Mouse (Mus musculus): ENCODE results near the gene Osbpl3. TPM values are rescaled to one million over a fixed set of nuclear protein-coding genes. Genes with fewer than 3 reads are reported as not detected.

Osbpl3 gene
- polyA plus RNA-seq, 1 experiment from 2014 or later: 8.7 TPM

DNA sequence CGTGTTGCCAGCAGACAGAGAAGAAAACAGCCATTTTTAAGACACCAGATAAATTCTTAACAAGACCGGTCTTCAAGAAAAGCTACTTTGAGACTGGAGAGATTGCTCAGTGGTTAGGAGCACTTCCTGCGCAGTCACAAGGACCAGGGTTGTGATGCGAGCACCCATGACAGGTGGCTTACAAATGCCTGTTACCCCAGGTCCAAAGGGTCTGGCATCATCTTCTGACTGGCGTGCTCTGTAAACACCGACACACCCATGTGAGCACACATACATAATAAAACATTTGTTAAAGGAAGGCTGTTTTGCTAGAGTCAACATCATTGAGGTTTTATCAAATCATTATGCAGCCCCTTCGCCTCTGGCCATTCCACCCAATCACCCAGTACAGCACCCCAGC lies 176.4 kb downstream of the Osbpl3 start:
- H3K4me2 ChIP-seq (ENCODE audit: low read depth, low read length, severe bottlenecking): no peak overlapping the region
- ATAC-seq (replicated peaks; ENCODE audit: low FRiP score) (no peak), DNase-seq (ENCODE audit: low spot score) (no peak)
- H3K4me1 ChIP-seq (replicated peaks; ENCODE audit: control insufficient read depth, insufficient read depth, low read length): no peaks in the 10 kb centered on the region
- H3K27me3 ChIP-seq (ENCODE audit: control insufficient read depth, insufficient read depth, low read length): no peaks in the 10 kb centered on the region
- no peaks in the 10 kb centered on the region for H3K36me3 ChIP-seq (ENCODE audit: control insufficient read depth, insufficient read depth, low read length)
- WGBS: 90% methylated on average over 7 of the region's 7 CpGs
- H3K9me3 ChIP-seq (ENCODE audit: control insufficient read depth, low read length): no peaks in the 10 kb centered on the region
- no peak overlapping the region for H3K4me3 ChIP-seq (ENCODE audit: low read depth, low read length)
- no peak overlapping the region for H3K27ac ChIP-seq (ENCODE audit: low read depth, low read length)
- no peak overlapping the region for H3K9ac ChIP-seq (ENCODE audit: low read length)

DNA sequence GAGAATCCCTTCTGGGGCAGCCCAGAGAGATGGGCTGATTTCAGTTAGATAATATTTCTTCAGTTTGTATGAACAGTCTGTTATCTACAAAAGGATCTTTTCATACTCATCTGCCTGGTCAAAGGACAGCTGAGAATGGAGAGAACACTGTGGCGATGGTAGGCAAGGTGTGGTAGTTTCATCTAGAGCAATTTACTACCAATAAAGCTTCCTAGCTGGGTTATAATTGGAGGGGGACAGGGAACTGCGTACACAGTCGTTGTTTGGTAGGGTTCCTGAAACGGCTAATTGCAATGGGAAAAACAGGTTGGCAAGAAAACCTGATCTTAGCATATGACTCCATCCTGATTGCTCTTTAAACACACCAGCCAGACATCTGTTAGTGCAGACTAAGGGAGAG lies 182.1 kb downstream of the Osbpl3 start:
- Histone ChIP-seq H3K9ac (ENCODE audit: low read length) (no peak overlapping the region), H3K4me3 (ENCODE audit: low read depth, low read length) (no peak overlapping the region), H3K36me3 (ENCODE audit: control insufficient read depth, insufficient read depth, low read length) (no peaks in the 10 kb centered on the region), H3K27ac (ENCODE audit: low read depth, low read length) (no peak overlapping the region), H3K4me2 (ENCODE audit: low read depth, low read length, severe bottlenecking) (no peak overlapping the region), H3K4me1 (replicated peaks; ENCODE audit: control insufficient read depth, insufficient read depth, low read length) (no peaks in the 10 kb centered on the region), H3K27me3 (ENCODE audit: control insufficient read depth, insufficient read depth, low read length) (no peaks in the 10 kb centered on the region), H3K9me3 (ENCODE audit: control insufficient read depth, low read length) (no peaks in the 10 kb centered on the region)
- WGBS: 86% methylated on average over 4 of the region's 4 CpGs
- no peak for ATAC-seq (replicated peaks; ENCODE audit: low FRiP score)
- DNase-seq (ENCODE audit: low spot score): no peak

DNA sequence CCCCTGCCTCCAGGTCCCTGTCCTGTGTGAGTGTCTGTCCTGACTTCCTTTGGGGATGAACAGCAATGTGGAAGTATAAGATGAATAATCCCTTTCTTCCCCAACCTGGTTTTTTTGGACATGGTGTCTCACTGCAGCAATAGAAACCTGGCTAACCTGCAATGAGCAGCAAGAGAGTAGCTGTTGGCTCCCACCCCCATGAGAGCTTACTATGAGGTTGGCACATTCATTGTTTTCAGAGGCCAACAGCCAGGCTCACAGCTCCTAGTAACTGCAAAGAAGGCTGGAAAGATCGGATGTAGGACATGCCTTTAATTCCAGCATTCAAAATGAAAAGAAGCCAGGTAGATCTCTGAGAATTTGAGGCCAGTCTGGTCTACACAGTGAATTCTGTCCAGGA lies 182.6 kb downstream of the Osbpl3 start:
- Histone ChIP-seq H3K4me1 (replicated peaks; ENCODE audit: control insufficient read depth, insufficient read depth, low read length) (no peaks in the 10 kb centered on the region), H3K9ac (ENCODE audit: low read length) (no peak overlapping the region), H3K4me3 (ENCODE audit: low read depth, low read length) (no peak overlapping the region), H3K4me2 (ENCODE audit: low read depth, low read length, severe bottlenecking) (no peak overlapping the region), H3K27me3 (ENCODE audit: control insufficient read depth, insufficient read depth, low read length) (no peaks in the 10 kb centered on the region), H3K36me3 (ENCODE audit: control insufficient read depth, insufficient read depth, low read length) (no peaks in the 10 kb centered on the region), H3K9me3 (ENCODE audit: control insufficient read depth, low read length) (no peaks in the 10 kb centered on the region), H3K27ac (ENCODE audit: low read depth, low read length) (no peak overlapping the region; the same call in 1 of the 2 replicates)
- no peak for DNase-seq (ENCODE audit: low spot score)
- 79% methylated on average over 1 of the region's 1 CpGs for WGBS
- no peak for ATAC-seq (replicated peaks; ENCODE audit: low FRiP score)

DNA sequence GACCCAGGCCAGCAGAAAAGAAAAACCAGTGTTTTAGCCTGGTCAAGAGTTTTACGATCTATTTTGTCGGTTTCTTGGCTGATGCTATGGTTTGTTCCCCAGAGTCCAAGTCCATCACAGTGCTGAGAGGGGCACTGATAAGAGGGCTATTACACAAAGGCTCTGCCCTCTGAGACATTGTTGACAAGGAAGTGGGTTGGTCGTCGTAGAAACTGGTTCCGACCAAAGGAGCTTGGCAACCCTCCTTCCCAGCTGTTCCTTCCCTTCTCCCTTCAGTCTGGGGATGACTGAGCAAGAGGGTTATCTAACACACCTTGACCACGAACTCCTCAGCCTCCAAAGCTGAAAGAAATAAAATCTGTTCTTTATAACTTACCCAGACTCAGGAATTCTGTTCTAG lies 192.3 kb downstream of the Osbpl3 start, which contains the start of gene Gsdme:
Gsdme (minus strand) TSS at position 193 of the 400 bp plus-strand sequence.
- H3K4me3 ChIP-seq (ENCODE audit: low read depth, low read length): no peak within 1 kb of the TSS
- H3K9ac ChIP-seq (ENCODE audit: low read length): no peak within 1 kb of the TSS
- 95% methylated on average over 6 of the region's 6 CpGs for WGBS
- no peak within 1 kb of the TSS for H3K4me2 ChIP-seq (ENCODE audit: low read depth, low read length, severe bottlenecking)
- H3K9me3 ChIP-seq (ENCODE audit: control insufficient read depth, low read length): no peaks in the 10 kb centered on the region
- H3K27me3 ChIP-seq (ENCODE audit: control insufficient read depth, insufficient read depth, low read length): no peaks in the 10 kb centered on the region
- peaks cover 4% of the 10 kb centered on the region; the same call in 1 of the 2 replicates for H3K4me1 ChIP-seq (replicated peaks; ENCODE audit: control insufficient read depth, insufficient read depth, low read length)
- ATAC-seq (replicated peaks; ENCODE audit: low FRiP score) (no peak), DNase-seq (ENCODE audit: low spot score) (no peak)
- H3K36me3 ChIP-seq (ENCODE audit: control insufficient read depth, insufficient read depth, low read length): no peaks in the 10 kb centered on the region
- no peak within 1 kb of the TSS for H3K27ac ChIP-seq (ENCODE audit: low read depth, low read length)

DNA sequence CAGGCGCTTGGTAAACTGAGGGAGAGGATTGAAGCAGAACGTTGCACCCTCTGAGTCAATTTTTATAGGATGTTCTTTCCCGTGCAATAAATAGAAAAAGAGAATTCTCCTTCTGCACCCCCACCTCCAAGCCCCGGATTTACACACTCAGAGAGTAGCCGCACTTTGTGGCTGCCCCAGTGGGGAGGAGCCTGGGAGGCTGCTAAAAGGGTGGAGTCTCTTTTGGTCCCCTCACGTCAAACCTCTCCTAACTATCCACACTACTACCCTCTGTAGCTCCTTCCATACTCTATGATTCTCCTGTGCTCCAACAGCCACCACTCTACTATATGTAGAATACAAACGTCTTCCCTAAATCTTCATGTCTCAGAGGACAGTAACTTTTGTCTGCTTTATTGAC lies 193.7 kb downstream of the Osbpl3 start:
- DNase-seq (ENCODE audit: low spot score): no peak
- Histone ChIP-seq H3K27ac (ENCODE audit: low read depth, low read length) (no peak overlapping the region), H3K9me3 (ENCODE audit: control insufficient read depth, low read length) (no peaks in the 10 kb centered on the region), H3K9ac (ENCODE audit: low read length) (peak overlapping the region; percentile 71), H3K4me1 (replicated peaks; ENCODE audit: control insufficient read depth, insufficient read depth, low read length) (peaks cover 4% of the 10 kb centered on the region; the same call in 1 of the 2 replicates), H3K36me3 (ENCODE audit: control insufficient read depth, insufficient read depth, low read length) (no peaks in the 10 kb centered on the region), H3K27me3 (ENCODE audit: control insufficient read depth, insufficient read depth, low read length) (no peaks in the 10 kb centered on the region), H3K4me2 (ENCODE audit: low read depth, low read length, severe bottlenecking) (peak overlapping the region; percentile 71), H3K4me3 (ENCODE audit: low read depth, low read length) (peak overlapping the region; percentile 46; the same call in 1 of the 2 replicates)
- 20% methylated on average over 7 of the region's 7 CpGs for WGBS
- ATAC-seq (replicated peaks; ENCODE audit: low FRiP score): 0 out of 2 replicates have a peak, but pooled peaks have one; percentile 27

DNA sequence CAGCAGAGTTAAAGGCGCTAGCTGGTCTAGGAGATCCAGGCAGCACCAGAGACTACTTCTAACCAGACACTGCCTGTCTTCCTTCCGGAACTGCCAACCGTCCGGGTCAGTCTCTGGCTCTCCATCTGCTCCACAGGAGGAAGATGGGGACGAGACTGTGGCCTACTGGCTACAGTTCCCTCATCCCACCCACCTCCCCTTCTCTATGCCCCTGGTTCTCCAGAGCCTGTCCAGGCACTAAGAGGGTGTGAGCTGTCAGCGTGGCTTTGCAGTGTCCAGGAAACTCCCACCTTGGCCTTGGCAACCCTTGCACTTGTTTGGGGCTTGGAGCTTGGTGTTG lies 194.1 kb downstream of the Osbpl3 start:
- ATAC-seq (replicated peaks; ENCODE audit: low FRiP score) (peak; percentile 70; the same call in 1 of the 2 replicates), DNase-seq (ENCODE audit: low spot score) (no peak)
- H3K36me3 ChIP-seq (ENCODE audit: control insufficient read depth, insufficient read depth, low read length): no peaks in the 10 kb centered on the region
- peak overlapping the region; percentile 71 for H3K9ac ChIP-seq (ENCODE audit: low read length)
- H3K4me1 ChIP-seq (replicated peaks; ENCODE audit: control insufficient read depth, insufficient read depth, low read length): peaks cover 4% of the 10 kb centered on the region; the same call in 1 of the 2 replicates
- peak overlapping the region; percentile 46 for H3K4me3 ChIP-seq (ENCODE audit: low read depth, low read length)
- no peaks in the 10 kb centered on the region for H3K27me3 ChIP-seq (ENCODE audit: control insufficient read depth, insufficient read depth, low read length)
- WGBS: 0% methylated on average over 6 of the region's 6 CpGs
- no peak overlapping the region for H3K27ac ChIP-seq (ENCODE audit: low read depth, low read length)
- H3K4me2 ChIP-seq (ENCODE audit: low read depth, low read length, severe bottlenecking): peak overlapping the region; percentile 71
- H3K9me3 ChIP-seq (ENCODE audit: control insufficient read depth, low read length): no peaks in the 10 kb centered on the region

DNA sequence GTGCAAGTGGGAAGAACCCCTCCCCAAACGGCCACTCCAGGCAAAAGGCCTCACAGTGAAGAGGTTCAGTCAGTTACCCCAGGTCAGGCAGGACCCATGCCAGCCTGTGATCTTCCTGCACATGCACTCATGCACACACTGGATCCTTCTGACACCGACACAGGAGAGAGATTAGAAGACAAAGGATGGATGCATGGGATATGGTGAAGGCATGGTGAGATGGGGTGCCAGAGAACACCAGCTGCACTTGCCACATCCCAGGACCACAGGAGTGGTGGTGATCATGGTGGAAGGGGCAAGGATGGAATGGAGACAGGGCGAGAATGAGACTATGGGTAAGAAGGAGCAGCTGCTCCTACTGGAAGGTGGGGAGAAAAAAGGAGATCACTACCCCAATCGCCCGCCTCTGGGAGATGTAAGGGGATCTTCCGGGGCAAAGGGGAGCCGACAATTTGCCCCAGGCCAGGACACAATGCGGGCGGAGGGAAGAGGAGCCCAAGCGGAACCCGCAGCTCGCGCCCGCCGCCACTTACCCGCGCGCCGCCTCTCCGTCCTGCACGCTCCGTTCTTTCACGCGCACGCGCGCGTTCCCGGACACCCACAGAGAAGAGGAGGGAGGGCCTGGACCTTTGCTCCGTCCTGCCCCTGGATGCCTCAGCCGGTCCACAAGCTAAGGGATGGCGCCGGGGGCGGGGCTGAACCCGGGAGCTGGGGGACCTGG lies 194.6 kb downstream of the Osbpl3 start:
- H3K27me3 ChIP-seq (ENCODE audit: control insufficient read depth, insufficient read depth, low read length): no peaks in the 10 kb centered on the region
- peak; percentile 91 for ATAC-seq (replicated peaks; ENCODE audit: low FRiP score)
- peak; percentile 91 for DNase-seq (ENCODE audit: low spot score)
- H3K4me3 ChIP-seq (ENCODE audit: low read depth, low read length): peak overlapping the region; percentile 46
- H3K4me2 ChIP-seq (ENCODE audit: low read depth, low read length, severe bottlenecking): peak overlapping the region; percentile 71
- peak overlapping the region; percentile 71 for H3K9ac ChIP-seq (ENCODE audit: low read length)
- no peaks in the 10 kb centered on the region for H3K9me3 ChIP-seq (ENCODE audit: control insufficient read depth, low read length)
- peaks cover 4% of the 10 kb centered on the region; the same call in 1 of the 2 replicates for H3K4me1 ChIP-seq (replicated peaks; ENCODE audit: control insufficient read depth, insufficient read depth, low read length)
- no peaks in the 10 kb centered on the region for H3K36me3 ChIP-seq (ENCODE audit: control insufficient read depth, insufficient read depth, low read length)
- WGBS: 1% methylated on average over 35 of the region's 35 CpGs
- no peak overlapping the region for H3K27ac ChIP-seq (ENCODE audit: low read depth, low read length)

DNA sequence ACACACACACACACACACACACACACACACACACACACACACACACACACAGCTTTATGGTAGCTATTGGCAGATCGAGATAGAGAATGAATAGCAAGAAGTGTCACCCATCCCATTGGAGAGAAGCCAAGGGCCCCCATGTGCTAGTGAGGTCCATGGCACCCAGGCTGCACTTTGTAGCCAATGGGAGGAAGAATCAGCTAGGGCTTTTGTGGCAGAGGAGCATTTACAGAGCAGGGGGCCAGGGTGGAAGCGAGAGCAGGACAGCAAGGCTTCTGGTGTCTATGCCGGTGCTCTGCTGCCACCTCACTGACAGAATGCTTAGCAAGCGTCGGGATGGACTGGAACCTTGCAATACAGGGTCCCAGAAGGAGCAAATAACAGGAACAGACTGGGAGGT lies 200.6 kb downstream of the Osbpl3 start:
- DNase-seq (ENCODE audit: low spot score) (no peak), ATAC-seq (replicated peaks; ENCODE audit: low FRiP score) (no peak)
- H3K27ac ChIP-seq (ENCODE audit: low read depth, low read length): no peak overlapping the region
- H3K4me3 ChIP-seq (ENCODE audit: low read depth, low read length): no peak overlapping the region
- WGBS: 84% methylated on average over 5 of the region's 5 CpGs
- no peak overlapping the region for H3K4me2 ChIP-seq (ENCODE audit: low read depth, low read length, severe bottlenecking)
- no peak overlapping the region for H3K9ac ChIP-seq (ENCODE audit: low read length)
- H3K36me3 ChIP-seq (ENCODE audit: control insufficient read depth, insufficient read depth, low read length): no peaks in the 10 kb centered on the region
- H3K9me3 ChIP-seq (ENCODE audit: control insufficient read depth, low read length): no peaks in the 10 kb centered on the region
- no peaks in the 10 kb centered on the region for H3K27me3 ChIP-seq (ENCODE audit: control insufficient read depth, insufficient read depth, low read length)
- H3K4me1 ChIP-seq (replicated peaks; ENCODE audit: control insufficient read depth, insufficient read depth, low read length): no peaks in the 10 kb centered on the region

DNA sequence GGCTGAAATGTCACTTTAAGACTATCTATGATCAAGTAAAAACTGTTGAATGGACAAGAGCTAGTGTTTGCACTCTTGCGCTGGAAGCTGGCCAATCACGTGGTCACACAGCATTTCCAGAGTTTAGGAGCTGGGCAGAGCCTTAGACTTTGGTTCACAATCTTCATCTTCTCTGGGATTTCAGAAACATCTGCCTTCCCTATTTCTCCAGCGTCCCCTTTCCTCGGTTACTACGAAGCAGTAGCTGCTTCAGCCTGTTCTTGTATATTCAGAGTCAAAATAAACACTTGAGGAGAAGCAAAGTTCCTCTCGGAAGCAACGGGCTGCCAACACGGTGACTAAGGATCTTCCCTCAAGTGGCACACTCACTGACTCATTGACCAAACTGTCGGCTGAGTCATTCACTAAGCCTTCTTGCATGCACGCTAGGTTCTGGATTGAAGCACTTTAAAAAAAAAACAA lies 201.2 kb downstream of the Osbpl3 start:
- H3K9ac ChIP-seq (ENCODE audit: low read length): no peak overlapping the region
- no peak overlapping the region for H3K4me3 ChIP-seq (ENCODE audit: low read depth, low read length)
- no peaks in the 10 kb centered on the region for H3K9me3 ChIP-seq (ENCODE audit: control insufficient read depth, low read length)
- no peak for ATAC-seq (replicated peaks; ENCODE audit: low FRiP score)
- no peak for DNase-seq (ENCODE audit: low spot score)
- H3K4me2 ChIP-seq (ENCODE audit: low read depth, low read length, severe bottlenecking): no peak overlapping the region
- H3K36me3 ChIP-seq (ENCODE audit: control insufficient read depth, insufficient read depth, low read length): no peaks in the 10 kb centered on the region
- no peak overlapping the region for H3K27ac ChIP-seq (ENCODE audit: low read depth, low read length)
- H3K27me3 ChIP-seq (ENCODE audit: control insufficient read depth, insufficient read depth, low read length): no peaks in the 10 kb centered on the region
- 73% methylated on average over 10 of the region's 10 CpGs for WGBS
- no peaks in the 10 kb centered on the region for H3K4me1 ChIP-seq (replicated peaks; ENCODE audit: control insufficient read depth, insufficient read depth, low read length)
